In genomic region chr15:97944919-97945574, GRCm38 (mm10) we compare ENCODE assay signal across 27 mouse cellular contexts. TPM values are rescaled to one million over a fixed set of nuclear protein-coding genes. Genes with fewer than 3 reads are reported as not detected.
DNase-seq lines count a peak whose midpoint lies in the region; ATAC-seq and TF ChIP-seq lines count a peak whose summit lies in the region.
"Had no signal": no experiment of that assay in that cellular context is flagged by ENCODE, and none has a peak within 500 bp of the region (broad histone marks: within the 10 kb centered on the region; RNA-seq: fewer than 3 reads in every experiment).

No protein-coding gene starts in this region.

- no peaks in the 10 kb centered on the region for H3K27me3 ChIP-seq in midbrain, embryonic 11.5 days (ENCODE audit: control insufficient read depth, insufficient read depth, low read length)
- H3K27me3 ChIP-seq in midbrain, postnatal 0 days (ENCODE audit: insufficient read depth, low read length): no peaks in the 10 kb centered on the region
- no peaks in the 10 kb centered on the region for H3K27me3 ChIP-seq in kidney, adult 2 months (replicated peaks; ENCODE audit: control insufficient read depth, insufficient read depth, low read length)
- H3K27me3 ChIP-seq: embryonic facial prominence, embryonic 15.5 days; limb, embryonic 12.5 days; midbrain, embryonic 13.5 days had no signal

- no peaks in the 10 kb centered on the region for H3K9me3 ChIP-seq in midbrain, embryonic 11.5 days (ENCODE audit: control insufficient read depth, low read length)
- no peaks in the 10 kb centered on the region for H3K9me3 ChIP-seq in midbrain, postnatal 0 days (ENCODE audit: low read length)
- H3K9me3 ChIP-seq: embryonic facial prominence, embryonic 15.5 days; forebrain, embryonic 12.5 days; heart, embryonic 15.5 days; limb, embryonic 12.5 days; liver, embryonic 13.5 days; midbrain, embryonic 13.5 days had no signal

- no peak for TF ChIP-seq POLR2A in kidney, adult 2 months (IDR thresholded peaks at IDR 0.05; ENCODE audit: low read depth, low read length)
- TF ChIP-seq POLR2A in olfactory bulb, adult 2 months (IDR thresholded peaks at IDR 0.05; ENCODE audit: insufficient read depth, low read depth, low read length): peak; percentile 24; the same call in 1 of the 2 replicates

- no peak overlapping the region for H3K4me2 ChIP-seq in midbrain, embryonic 11.5 days
- H3K4me2 ChIP-seq in midbrain, postnatal 0 days (ENCODE audit: low read depth, low read length, poor library complexity, severe bottlenecking): no peak overlapping the region
- H3K4me2 ChIP-seq: embryonic facial prominence, embryonic 15.5 days; forebrain, embryonic 12.5 days; heart, embryonic 15.5 days; limb, embryonic 12.5 days; liver, embryonic 13.5 days; midbrain, embryonic 13.5 days had no signal

- no peak for ATAC-seq in midbrain, embryonic 11.5 days (ENCODE audit: low FRiP score)
- ATAC-seq in midbrain, postnatal 0 days (ENCODE audit: low FRiP score): no peak
- ATAC-seq in monocyte, adult 5-6 weeks (replicated peaks; ENCODE audit: insufficient number of reproducible peaks, low FRiP score, low TSS enrichment, poor library complexity, severe bottlenecking): no peak
- ATAC-seq in megakaryocyte-erythroid progenitor cell, adult 5-6 weeks (replicated peaks; ENCODE audit: low FRiP score, low TSS enrichment, poor library complexity, severe bottlenecking): no peak
- ATAC-seq: midbrain, embryonic 13.5 days had no signal

- no peaks in the 10 kb centered on the region for H3K36me3 ChIP-seq in midbrain, embryonic 11.5 days (ENCODE audit: control insufficient read depth, insufficient read depth, low read length)
- H3K36me3 ChIP-seq in midbrain, postnatal 0 days (ENCODE audit: insufficient read depth, low read length): no peaks in the 10 kb centered on the region
- no peaks in the 10 kb centered on the region for H3K36me3 ChIP-seq in kidney, adult 2 months (ENCODE audit: control insufficient read depth, insufficient read depth, low read length)
- H3K36me3 ChIP-seq: embryonic facial prominence, embryonic 15.5 days; forebrain, embryonic 12.5 days; heart, embryonic 15.5 days; limb, embryonic 12.5 days; liver, embryonic 13.5 days; midbrain, embryonic 13.5 days had no signal

- peaks cover 4% of the 10 kb centered on the region; the same call in 1 of the 2 replicates for H3K4me1 ChIP-seq in midbrain, embryonic 11.5 days (ENCODE audit: control insufficient read depth, insufficient read depth, low read length)
- H3K4me1 ChIP-seq in midbrain, postnatal 0 days (ENCODE audit: insufficient read depth, low read length): no peaks in the 10 kb centered on the region
- H3K4me1 ChIP-seq in kidney, adult 2 months (ENCODE audit: control insufficient read depth, insufficient read depth, low read length): peaks cover 30% of the 10 kb centered on the region
- H3K4me1 ChIP-seq in olfactory bulb, adult 2 months (ENCODE audit: control insufficient read depth, insufficient read depth, low read length): no peaks in the 10 kb centered on the region
- H3K4me1 ChIP-seq: heart, embryonic 15.5 days; liver, embryonic 13.5 days; midbrain, embryonic 13.5 days had no signal

- peak; percentile 41 for DNase-seq in midbrain, embryonic 11.5 days (ENCODE audit: low spot score, missing footprints)
- no peak for DNase-seq in midbrain, postnatal 0 days (ENCODE audit: low spot score)
- DNase-seq in kidney, adult 2 months: peak; percentile 85
- DNase-seq in kidney, postnatal 10 days: peak; percentile 57
- no peak for DNase-seq in ovary, postnatal 10 days (ENCODE audit: low spot score)
- DNase-seq: adrenal gland, postnatal 36 days; B cell, adult 2 months; cerebellum, adult 18-20 months; cerebellum, postnatal 25 days; gastrocnemius, postnatal 10 days; heart, adult 2 months; liver, embryonic 13.5 days; right cerebral cortex, postnatal 4 days; thymus, postnatal 25 days had no signal

- no peak overlapping the region for H3K4me3 ChIP-seq in midbrain, embryonic 11.5 days (ENCODE audit: low read depth, low read length)
- no peak overlapping the region for H3K4me3 ChIP-seq in midbrain, postnatal 0 days (ENCODE audit: low read depth, low read length)
- no peak overlapping the region; the same call in 1 of the 2 replicates for H3K4me3 ChIP-seq in kidney, adult 2 months (ENCODE audit: insufficient read depth, low read depth, low read length)
- H3K4me3 ChIP-seq in olfactory bulb, adult 2 months (ENCODE audit: insufficient read depth, low read depth, low read length): no peak overlapping the region
- H3K4me3 ChIP-seq: embryonic facial prominence, embryonic 15.5 days; forebrain, embryonic 12.5 days; heart, adult 2 months; heart, embryonic 15.5 days; left cerebral cortex, adult 2 months; limb, embryonic 12.5 days; liver, embryonic 13.5 days; midbrain, embryonic 13.5 days; myocyte had no signal

- no peak for TF ChIP-seq CTCF in midbrain, postnatal 0 days (IDR thresholded peaks at IDR 0.05)
- TF ChIP-seq CTCF in kidney, adult 2 months (conservative IDR thresholded peaks at IDR 0.05; ENCODE audit: insufficient read depth, insufficient read length, low read depth, low read length): no peak
- no peak for TF ChIP-seq CTCF in olfactory bulb, adult 2 months (IDR thresholded peaks at IDR 0.05; ENCODE audit: insufficient read depth, low read depth, low read length)

- no peak overlapping the region for H3K27ac ChIP-seq in midbrain, embryonic 11.5 days (ENCODE audit: low read depth, low read length)
- H3K27ac ChIP-seq in midbrain, postnatal 0 days (ENCODE audit: low read depth, low read length): no peak overlapping the region
- peak overlapping the region; percentile 87 for H3K27ac ChIP-seq in kidney, adult 2 months (ENCODE audit: insufficient read depth, low read depth, low read length)
- H3K27ac ChIP-seq in olfactory bulb, adult 2 months (ENCODE audit: insufficient read depth, low read depth, low read length): no peak overlapping the region
- H3K27ac ChIP-seq: embryonic facial prominence, embryonic 15.5 days; forebrain, embryonic 12.5 days; heart, adult 2 months; heart, embryonic 15.5 days; left cerebral cortex, adult 2 months; limb, embryonic 12.5 days; liver, embryonic 13.5 days; macrophage; midbrain, embryonic 13.5 days; stomach, postnatal 0 days had no signal

- WGBS in midbrain, embryonic 11.5 days: 82% methylated on average over 11 of the region's 11 CpGs
- 87% methylated on average over 11 of the region's 11 CpGs for WGBS in midbrain, postnatal 0 days
- 26% methylated on average over 11 of the region's 11 CpGs for WGBS in kidney, adult 2 months
- WGBS in olfactory bulb, adult 2 months: 82% methylated on average over 11 of the region's 11 CpGs

- no peak overlapping the region for H3K9ac ChIP-seq in midbrain, embryonic 11.5 days (ENCODE audit: low read length)
- no peak overlapping the region for H3K9ac ChIP-seq in midbrain, postnatal 0 days (replicated peaks; ENCODE audit: low read length, poor library complexity, severe bottlenecking)
- H3K9ac ChIP-seq: embryonic facial prominence, embryonic 15.5 days; forebrain, embryonic 12.5 days; heart, embryonic 15.5 days; limb, embryonic 12.5 days; liver, embryonic 13.5 days; midbrain, embryonic 13.5 days had no signal

RNA-seq across cellular contexts. Expression of gene Tmem106c, which starts 19.0 kb away (rescaled TPM):
- 60.4 and 62.7 TPM in 2 replicates for polyA plus RNA-seq in midbrain, embryonic 11.5 days (2014; fragmentation: Nextera tagmentation; extraction: Ambion mirVana)
- total RNA-seq in midbrain, postnatal 0 days (2014; rRNA removed): 40.3 and 57.7 TPM in 2 replicates
- polyA plus RNA-seq in midbrain, postnatal 0 days (2015; fragmentation: Nextera tagmentation; extraction: Ambion mirVana): 43.8 and 49.2 TPM in 2 replicates
- 69.4 and 74.9 TPM in 2 replicates for polyA plus RNA-seq in kidney, adult 2 months (2012; rRNA removed)
- not detected in 2 replicates for polyA plus RNA-seq in olfactory bulb, adult 2 months (2012; ENCODE audit: insufficient read depth, insufficient read length, low replicate concordance, missing spikeins)
- 4.1 to 9.3 TPM (median 4.1 TPM) in 3 replicates for total RNA-seq in monocyte, adult 5-6 weeks (2017)
- 20.9 and 35.9 TPM in 2 replicates for total RNA-seq in megakaryocyte-erythroid progenitor cell, adult 5-6 weeks (2014; fragmentation: Nextera tagmentation)
- total RNA-seq in megakaryocyte-erythroid progenitor cell, adult 5-6 weeks (2017): 13.1 and 18.7 TPM in 2 replicates

RNA-seq across cellular contexts. Expression of gene Vdr, which starts 34.6 kb away (rescaled TPM):
- 0.10 and 0.38 TPM in 2 replicates for polyA plus RNA-seq in midbrain, embryonic 11.5 days (2014; fragmentation: Nextera tagmentation; extraction: Ambion mirVana)
- 0.09 and 0.27 TPM in 2 replicates for total RNA-seq in midbrain, postnatal 0 days (2014; rRNA removed)
- polyA plus RNA-seq in midbrain, postnatal 0 days (2015; fragmentation: Nextera tagmentation; extraction: Ambion mirVana): 0.12 and 0.22 TPM in 2 replicates
- 96.6 and 114 TPM in 2 replicates for polyA plus RNA-seq in kidney, adult 2 months (2012; rRNA removed)
- polyA plus RNA-seq in olfactory bulb, adult 2 months (2012; ENCODE audit: insufficient read depth, insufficient read length, low replicate concordance, missing spikeins): not detected in 2 replicates
- total RNA-seq in monocyte, adult 5-6 weeks (2017): 1.3 to 2.5 TPM in 2 of 3 replicates, not detected in the other
- total RNA-seq in megakaryocyte-erythroid progenitor cell, adult 5-6 weeks (2014; fragmentation: Nextera tagmentation): 1.5 TPM in 1 of 2 replicates, not detected in the other
- total RNA-seq in megakaryocyte-erythroid progenitor cell, adult 5-6 weeks (2017): 0.85 and 0.88 TPM in 2 replicates
- polyA plus RNA-seq: midbrain, embryonic 13.5 days had no signal

RNA-seq across cellular contexts. Expression of gene Col2a1, which starts 59.4 kb away (rescaled TPM):
- polyA plus RNA-seq in midbrain, embryonic 11.5 days (2014; fragmentation: Nextera tagmentation; extraction: Ambion mirVana): 94.5 and 94.6 TPM in 2 replicates
- 13.8 and 17.8 TPM in 2 replicates for total RNA-seq in midbrain, postnatal 0 days (2014; rRNA removed)
- 4.9 and 6.2 TPM in 2 replicates for polyA plus RNA-seq in midbrain, postnatal 0 days (2015; fragmentation: Nextera tagmentation; extraction: Ambion mirVana)
- 0.01 TPM in 1 of 2 replicates, not detected in the other for polyA plus RNA-seq in kidney, adult 2 months (2012; rRNA removed)
- polyA plus RNA-seq in olfactory bulb, adult 2 months (2012; ENCODE audit: insufficient read depth, insufficient read length, low replicate concordance, missing spikeins): not detected in 2 replicates
- total RNA-seq in monocyte, adult 5-6 weeks (2017): 1.1 TPM in 1 of 3 replicates, not detected in the others
- not detected in 2 replicates for total RNA-seq in megakaryocyte-erythroid progenitor cell, adult 5-6 weeks (2014; fragmentation: Nextera tagmentation)
- not detected in 2 replicates for total RNA-seq in megakaryocyte-erythroid progenitor cell, adult 5-6 weeks (2017)
- total RNA-seq: adrenal gland, postnatal 36 days; hematopoietic stem cell, adult 5-6 weeks had no signal
- polyA plus RNA-seq: macrophage had no signal

Comparison
In these comparisons a context has a peak if more than half of its experiments do, and no peak if none do; other contexts are left out.
1. DNase-seq: peak in midbrain, embryonic 11.5 days (single experiment), kidney, adult 2 months (single experiment) and kidney, postnatal 10 days (single experiment); none in midbrain, postnatal 0 days (single experiment) and ovary, postnatal 10 days (single experiment).
2. RNA of gene Col2a1, which starts 59.4 kb away (polyA plus RNA-seq): 94.5 to 94.6 TPM in midbrain, embryonic 11.5 days; 4.9 to 6.2 TPM in midbrain, postnatal 0 days, 0.01 TPM in kidney, adult 2 months and not detected in olfactory bulb, adult 2 months; every median in the first group is over 10 times any median in the second.
3. RNA of gene Tmem106c, which starts 19.0 kb away (polyA plus RNA-seq): 69.4 to 74.9 TPM in kidney, adult 2 months, 60.4 to 62.7 TPM in midbrain, embryonic 11.5 days and 43.8 to 49.2 TPM in midbrain, postnatal 0 days; not detected in olfactory bulb, adult 2 months; every median in the first group is over 10 times any median in the second.